Mouse (Mus musculus) left cerebral cortex, postnatal 36 days (tissue): Measurements from ENCODE around the gene Zfp989. TPM values are rescaled to one million over a fixed set of nuclear protein-coding genes. Genes with fewer than 3 reads are reported as not detected.
"Not testable (repeated sequence)": the region's sequence is repeated elsewhere in the genome, so short reads cannot be mapped to it uniquely, and the experiment has no call there.

Experiments
- DNase-seq, 2 experiments: peaks; one replicate each; pipeline ENCODE4 v3.0.0; 2021 to 2022; ENCODE audit warnings: low spot score in 2 of 2, mixed read lengths in 1 of 2
- intact Hi-C: fragments of 180-260 bp; cut with DNase I; formaldehyde crosslinking; loops from one replicate; pipeline ENCODE4 v1.15.1; 2025
- total RNA-seq, 2 experiments: library from RNA; stranded (reverse); gene quantifications; 2 replicates each; pipeline ENCODE4 v1.2.3; 2021

Zfp989 gene
- total RNA-seq = not detected

- DNase-seq, intact Hi-C loops: not testable (repeated sequence)
These were observed at the start of gene Zfp989 for GRCm38 (mm10) chr4:146971757-146972156. Gene Zfp989, plus strand, starts transcription at chr4:146971976.

DNA sequence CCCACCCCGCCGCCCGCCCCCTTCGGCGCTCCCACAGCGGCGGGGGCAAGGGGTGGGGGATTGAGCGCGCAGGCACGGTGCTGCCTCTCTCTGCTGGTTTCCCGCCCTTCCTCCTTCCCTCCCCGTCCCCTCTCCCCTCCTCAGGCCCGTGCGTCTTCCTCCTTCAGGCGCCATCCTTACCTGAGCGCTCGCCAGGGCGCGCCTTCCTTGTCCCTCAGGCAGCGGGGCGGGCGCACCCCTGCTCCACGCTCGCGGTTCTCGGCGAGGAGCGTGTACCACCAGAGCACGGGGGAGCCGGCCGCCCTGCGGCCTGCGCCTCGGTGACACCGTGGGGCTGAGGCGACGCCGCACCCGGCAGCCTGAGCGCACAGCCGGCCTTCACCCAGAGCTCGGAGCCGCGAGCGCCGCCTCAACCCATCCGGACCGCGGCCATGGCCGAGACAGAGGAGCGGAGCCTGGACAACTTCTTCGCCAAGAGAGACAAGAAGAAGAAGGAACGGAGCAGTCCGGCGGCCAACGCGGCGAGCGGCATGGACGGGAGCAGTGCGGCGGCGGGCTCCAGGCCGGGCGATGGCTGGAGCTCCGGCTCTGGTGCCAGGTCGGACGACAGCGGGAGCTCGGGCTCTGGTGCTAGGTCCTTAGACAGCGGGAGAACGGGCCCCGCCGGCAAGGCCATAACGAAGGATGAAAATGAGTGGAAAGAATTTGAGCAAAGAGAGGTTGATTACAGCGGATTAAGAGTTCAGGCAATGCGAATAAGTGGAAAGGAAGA, 39.3 kb upstream of the Zfp989 start:
- no peak for DNase-seq
- intact Hi-C loops = no loop called here

DNA sequence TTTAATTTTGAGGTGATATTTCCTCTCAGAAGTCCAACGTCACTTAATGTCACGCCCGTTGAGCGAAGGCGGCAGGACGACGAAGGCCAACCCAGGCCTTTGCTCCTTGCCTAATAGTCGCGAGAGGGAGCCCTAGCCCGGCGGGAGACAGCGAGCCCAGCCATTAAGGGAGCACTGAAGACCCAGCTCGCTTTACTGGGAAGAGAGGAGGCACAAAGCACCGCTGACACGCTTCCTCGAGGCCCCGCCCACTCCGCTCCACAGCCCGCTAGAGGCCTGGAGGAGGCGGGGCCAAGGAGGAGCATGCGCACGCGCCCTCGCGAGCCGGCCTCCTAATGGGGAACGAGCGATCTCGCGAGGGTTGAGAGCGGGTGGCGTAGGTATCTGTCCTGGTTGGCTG, 30.1 kb upstream of the Zfp989 start:
- intact Hi-C loops = not testable (repeated sequence)

DNA sequence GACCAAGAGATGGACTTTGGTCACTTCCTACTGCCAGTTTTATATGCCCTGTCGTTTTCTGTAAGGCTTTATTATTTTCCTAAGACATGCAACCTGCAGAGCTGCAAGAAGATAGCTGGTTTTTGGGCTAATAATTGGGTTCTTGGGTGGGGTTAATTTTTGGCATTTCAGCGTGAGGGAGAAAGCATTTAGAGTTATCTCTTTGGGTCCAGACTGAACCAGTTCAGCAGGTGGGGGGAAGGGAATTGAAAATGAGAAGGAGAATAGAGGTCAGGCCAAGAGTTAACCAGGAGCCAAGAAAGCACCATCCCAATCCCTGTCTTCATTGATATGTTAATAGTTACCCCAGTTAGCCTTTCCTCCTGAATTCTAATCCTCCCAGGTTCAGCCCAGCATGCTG, 4.8 kb downstream of the Zfp989 start:
- DNase-seq, intact Hi-C loops: not testable (repeated sequence)

More for the DNA sequence above, 30.1 kb upstream of the Zfp989 start:
- DNase-seq = not testable (repeated sequence)

DNA sequence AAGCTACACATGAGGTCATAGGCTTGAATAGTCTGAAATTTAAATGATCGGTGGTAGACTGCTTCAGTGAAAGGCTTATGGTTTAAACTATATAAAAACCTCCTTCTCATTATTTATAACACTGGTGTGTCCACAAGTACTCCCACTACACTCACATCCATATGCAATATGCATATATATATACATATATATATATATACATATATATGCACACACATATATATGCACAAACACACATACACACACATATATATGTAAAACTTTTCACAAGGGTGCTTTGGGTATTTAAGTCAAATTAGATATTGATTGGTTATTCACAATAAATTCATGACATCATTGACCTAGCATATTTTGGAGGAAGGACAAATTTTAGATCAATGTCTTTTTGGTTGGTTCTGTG, 46.6 kb downstream of the Zfp989 start:
- DNase-seq, intact Hi-C loops: not testable (repeated sequence)

GRCm38 (mm10) chr4:147021550-147021949, 49.8 kb downstream of the Zfp989 start, which contains the start of gene Rex2:
Gene Rex2, plus strand, starts transcription at chr4:147021850.
- intact Hi-C loops, DNase-seq: not testable (repeated sequence)

GRCm38 (mm10) chr4:147026374-147026773, 54.6 kb downstream of the Zfp989 start:
- intact Hi-C loops, DNase-seq: not testable (repeated sequence)

GRCm38 (mm10) chr4:147031308-147032036, 59.7 kb downstream of the Zfp989 start:
- DNase-seq, intact Hi-C loops: not testable (repeated sequence)

Other genes with a start within 250 kb of the Zfp989 start
- gene Gm21411, start 62.4 kb upstream of the Zfp989 start, total RNA-seq = not detected
- gene Rex2, start 49.9 kb downstream of the Zfp989 start, total RNA-seq = under 1 TPM in 1 of 2 experiments, not detected in 1; 0.29 TPM
- gene Zfp991, start 160.1 kb downstream of the Zfp989 start, total RNA-seq = 1 to 10 TPM; 7.3 to 8.6 TPM